Mouse (Mus musculus) c-Kit-negative CD71-positive TER-119-positive erythroid progenitor cells, embryonic 14.5 days (primary cell): ENCODE data around the gene Ptpra.
A peak's percentile ranks its signal among the peaks of the same experiment; 100 is the strongest.

Experiments used
- DNase-seq: peaks from one replicate; pipeline ENCODE4 v3.0.0-alpha.2; 2013; ENCODE audit warnings: low read depth, low spot score

The Ptpra gene

DNA sequence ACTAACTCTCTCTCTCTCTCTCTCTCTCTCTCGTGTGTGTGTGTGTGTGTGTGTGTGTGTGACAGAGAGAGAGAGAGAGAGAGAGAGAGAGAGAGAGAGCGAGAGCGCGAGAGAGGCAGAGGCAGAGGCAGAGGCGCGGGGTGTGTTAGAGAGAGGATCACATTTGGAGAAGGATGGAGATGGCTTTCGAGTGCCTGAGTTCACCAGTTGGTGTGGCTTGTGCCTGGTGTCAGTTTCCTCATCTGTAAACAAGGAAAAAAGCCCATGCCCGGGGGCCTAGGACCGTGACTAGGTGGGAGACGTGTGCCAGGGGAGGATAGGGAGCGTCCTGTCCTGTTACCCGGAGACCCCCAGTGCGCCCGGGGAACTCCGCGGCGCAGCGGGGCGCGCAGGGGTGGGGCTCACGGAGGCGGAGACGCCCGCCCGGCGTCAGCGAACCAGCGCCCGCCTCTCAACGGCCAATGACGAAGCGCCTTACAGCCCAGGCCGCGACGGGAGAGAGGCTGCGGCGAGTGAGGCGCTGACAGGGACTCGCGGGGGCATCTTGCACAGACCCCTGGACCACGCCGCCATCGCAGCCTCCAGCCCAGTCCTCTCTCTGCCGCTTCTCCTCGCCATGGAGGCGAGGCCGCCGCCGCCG, at the start of gene Ptpra:
TSS of gene Ptpra (plus strand) at position 485 of the 640 bp plus-strand sequence.
- peak; percentile 82 for DNase-seq

DNA sequence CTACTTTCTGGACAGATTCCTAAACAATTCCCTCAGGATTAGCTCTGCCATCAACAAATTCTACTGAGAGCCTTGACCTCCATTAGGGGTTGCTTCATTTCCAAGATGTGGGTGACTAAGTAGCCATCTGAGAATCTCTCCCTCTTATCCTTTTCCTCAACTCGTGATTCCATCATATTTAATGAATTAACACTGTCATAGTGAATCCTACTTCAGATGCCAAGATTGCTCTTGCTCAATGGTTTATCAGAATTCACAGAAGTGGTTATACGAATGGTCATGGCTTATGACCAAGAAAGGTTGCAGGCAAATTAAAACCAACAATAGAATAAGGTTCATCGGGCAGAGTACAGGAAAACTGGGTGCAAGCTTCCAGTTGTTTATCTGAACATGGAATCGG, 48.2 kb upstream of the Ptpra start:
- DNase-seq: no peak

DNA sequence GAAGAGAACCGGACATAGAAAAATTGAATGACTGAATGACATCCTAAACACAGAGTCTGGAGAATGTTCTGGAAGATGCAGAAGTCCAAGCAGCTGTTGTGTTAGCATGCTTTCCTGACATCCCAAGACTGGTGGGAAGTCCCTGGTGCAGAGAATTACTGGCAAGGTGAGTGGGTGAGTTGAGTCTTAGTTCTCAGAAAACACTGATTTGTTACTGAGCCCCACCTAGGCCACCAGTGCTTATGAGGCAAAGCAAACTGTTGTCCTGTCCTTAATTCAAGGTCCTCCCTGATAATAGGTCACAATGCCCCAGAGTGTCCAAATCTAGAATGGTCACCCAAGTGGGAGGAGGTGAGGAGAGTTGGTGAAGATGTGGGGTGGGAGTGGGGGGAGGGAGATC, 45.1 kb upstream of the Ptpra start, which contains the start of the genes Gm28372 and 1700020A23Rik:
TSS of gene Gm28372 (plus strand) at position 301 of the 400 bp plus-strand sequence.
TSS of gene 1700020A23Rik (plus strand) at position 321 of the 400 bp plus-strand sequence.
- DNase-seq: no peak

DNA sequence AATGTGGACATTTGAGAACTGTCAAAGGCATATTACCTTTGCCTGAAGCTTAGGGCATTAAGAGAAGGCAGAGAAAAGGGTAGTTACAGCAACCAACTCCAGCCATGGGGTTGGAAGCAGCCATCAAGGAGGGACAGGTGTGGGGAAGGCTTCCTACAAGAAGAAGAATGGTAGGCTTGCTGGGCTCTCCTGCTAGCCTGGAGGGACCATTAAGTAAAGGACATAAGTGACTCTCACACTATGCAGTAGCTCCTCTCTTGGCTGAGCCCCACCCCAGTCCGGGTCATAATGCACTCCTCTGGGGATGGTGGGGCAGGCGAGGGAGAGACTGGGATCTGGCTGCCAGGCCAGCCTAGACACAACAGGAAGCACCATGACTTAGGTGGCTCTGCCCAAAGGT, 43.9 kb upstream of the Ptpra start, which contains the start of gene Tmem239:
TSS of gene Tmem239 (plus strand) at position 301 of the 400 bp plus-strand sequence.
- no peak for DNase-seq

DNA sequence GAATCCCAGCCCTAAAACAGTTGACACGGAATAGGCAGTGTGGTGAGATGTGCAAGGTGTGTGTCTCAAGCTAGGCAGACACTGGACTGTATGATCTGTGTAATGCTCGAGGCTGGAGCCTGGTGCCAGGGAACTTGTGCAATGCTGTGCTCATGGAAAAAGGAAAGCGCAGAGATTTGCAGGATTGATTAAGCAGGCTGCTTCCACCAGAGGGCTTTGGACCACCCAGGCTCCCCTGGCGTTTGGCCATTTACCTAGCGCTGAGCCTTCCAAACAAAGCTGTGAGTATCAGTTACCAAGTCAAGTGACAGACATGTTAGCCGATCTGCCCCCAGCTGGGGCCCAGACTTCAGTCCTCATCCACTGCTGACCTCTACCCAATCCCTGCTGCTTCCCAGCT, 41.9 kb upstream of the Ptpra start:
- no peak for DNase-seq

DNA sequence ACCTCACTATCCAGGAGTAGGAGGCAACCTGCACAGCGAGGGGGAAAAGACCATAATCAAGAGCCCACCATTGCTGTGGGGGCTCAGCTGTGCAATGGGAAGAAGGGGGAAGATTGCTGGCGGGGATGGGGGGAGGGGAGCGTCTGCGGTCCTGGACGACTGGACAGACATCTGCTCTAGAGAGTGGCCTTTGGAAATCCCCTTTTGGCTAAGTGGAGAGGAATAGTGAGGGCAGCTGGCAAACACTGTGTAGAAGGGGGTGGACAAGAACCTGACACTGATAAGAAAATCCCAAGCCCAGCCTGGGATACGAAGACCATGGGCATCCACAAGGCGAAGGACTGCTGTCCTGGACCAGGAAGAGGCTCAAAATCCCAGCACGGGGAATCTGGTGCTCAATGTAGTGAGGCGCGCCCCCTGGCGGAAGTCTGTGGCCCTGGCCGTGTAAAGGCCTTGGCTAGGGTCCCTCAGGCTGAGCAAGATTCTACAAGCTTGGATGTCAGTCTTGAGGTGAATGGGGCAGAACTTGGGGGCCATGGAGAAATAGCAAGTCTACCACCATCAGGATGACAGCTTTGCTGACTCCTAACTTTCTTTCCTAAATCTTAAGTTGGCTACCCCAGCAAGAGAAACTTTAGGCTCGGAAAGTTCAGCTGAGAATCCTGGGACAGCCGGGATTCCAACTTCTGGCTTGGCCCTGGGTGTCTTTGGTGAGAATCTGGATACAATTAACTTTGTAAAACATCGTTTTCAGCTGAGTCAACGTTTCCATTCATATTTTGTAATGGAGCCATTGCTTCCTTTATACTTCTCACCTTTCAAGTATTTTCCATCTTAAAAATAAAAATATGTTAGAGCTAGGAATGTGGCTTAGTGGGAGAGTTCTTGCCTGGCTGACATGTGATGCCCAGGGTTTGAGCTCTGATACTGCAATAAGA, 38.3 kb upstream of the Ptpra start:
- DNase-seq: peak; percentile 27

DNA sequence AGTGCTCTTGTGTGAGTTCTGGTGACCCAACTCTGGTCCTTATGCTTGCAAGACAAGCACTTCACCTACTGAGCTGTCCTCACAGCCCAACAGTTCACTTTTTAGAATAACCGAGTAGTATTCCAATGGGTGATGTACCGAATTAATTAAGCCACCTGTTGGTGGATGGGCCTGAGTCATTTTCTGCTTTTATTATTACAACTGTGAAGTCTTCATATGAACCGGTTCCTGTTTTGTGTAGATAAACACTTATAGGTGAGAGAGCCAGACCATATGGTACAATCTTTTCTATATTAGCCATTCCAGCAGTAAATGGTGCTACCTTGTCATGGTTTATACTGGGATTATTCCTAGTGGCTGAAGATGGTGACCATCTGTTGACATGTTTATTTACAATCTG, 37.3 kb upstream of the Ptpra start:
- DNase-seq: no peak

DNA sequence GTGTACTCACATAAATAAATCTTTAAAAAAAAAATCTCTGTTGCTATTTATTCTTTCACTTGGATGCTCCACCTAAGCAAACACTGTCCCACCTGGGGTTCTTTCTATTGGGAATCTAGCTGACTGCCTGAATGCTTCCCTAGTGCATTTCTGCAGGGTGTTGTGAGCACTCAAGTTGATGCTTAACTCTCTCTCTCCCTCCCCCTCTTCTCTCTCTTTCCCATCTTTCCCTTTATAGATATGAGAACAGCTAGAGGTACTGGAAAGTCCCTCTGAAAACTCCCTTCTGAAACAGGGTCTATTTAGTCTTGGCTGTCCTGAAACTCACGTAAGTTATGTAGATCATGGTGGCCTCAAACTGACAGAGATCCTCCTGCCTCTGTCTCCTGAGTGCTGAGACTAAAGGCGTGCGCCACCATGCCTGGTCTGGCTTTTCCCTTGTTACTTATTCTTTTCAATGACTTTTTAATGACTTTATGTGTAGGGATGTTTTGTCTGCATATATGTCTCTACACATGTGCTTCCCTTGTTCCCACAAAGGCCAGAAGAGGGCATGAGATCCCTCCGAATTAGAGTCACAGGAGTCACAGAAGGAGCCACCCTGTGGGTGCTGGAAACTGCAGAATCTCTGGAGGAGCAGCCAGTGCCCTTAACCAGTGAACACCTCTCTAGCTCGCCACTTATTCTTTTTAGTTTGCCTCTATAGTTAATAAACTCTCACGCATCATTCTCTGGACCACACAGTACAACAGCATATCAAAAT, 35.8 kb upstream of the Ptpra start:
- no peak for DNase-seq

DNA sequence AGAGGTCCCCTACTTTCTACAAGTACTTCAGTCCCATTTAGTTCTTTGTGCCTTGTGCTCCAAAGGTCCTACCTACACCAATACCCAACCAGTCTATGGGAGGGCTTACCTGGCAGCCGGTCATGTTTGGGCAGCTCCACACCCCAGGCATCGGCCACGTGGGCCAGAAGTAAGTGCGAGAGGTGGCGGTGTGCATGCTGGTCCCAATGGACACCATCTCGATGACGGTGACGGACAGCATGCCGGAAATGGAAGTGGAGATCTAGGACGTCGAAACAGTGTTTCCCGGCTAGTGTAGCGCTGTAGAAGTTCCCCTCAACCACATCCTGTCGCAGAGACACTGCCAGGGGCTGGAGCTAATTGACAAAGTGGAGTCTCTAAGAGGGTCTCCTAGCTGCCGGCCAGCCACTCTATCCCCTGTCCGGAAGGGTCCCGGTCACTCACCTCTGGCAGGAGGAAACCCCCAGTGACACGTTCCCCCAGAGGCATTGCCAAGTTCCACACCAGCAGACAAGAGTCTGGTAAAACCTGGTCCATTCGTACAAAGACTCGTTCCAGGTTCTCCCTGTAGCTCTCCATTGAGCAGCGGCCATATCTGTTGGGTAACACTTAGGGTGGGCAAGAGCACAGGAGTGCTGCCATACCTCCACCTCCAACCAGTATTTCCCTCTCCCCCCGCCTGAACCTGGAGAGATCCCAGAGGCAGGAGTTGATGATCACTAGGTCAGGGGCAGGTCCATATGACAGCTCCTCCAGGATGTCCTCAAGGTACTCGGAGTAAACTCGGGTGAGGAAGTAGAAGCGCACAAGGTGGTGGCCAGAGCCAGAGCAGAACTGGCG, 28.1 kb upstream of the Ptpra start:
- DNase-seq: no peak

DNA sequence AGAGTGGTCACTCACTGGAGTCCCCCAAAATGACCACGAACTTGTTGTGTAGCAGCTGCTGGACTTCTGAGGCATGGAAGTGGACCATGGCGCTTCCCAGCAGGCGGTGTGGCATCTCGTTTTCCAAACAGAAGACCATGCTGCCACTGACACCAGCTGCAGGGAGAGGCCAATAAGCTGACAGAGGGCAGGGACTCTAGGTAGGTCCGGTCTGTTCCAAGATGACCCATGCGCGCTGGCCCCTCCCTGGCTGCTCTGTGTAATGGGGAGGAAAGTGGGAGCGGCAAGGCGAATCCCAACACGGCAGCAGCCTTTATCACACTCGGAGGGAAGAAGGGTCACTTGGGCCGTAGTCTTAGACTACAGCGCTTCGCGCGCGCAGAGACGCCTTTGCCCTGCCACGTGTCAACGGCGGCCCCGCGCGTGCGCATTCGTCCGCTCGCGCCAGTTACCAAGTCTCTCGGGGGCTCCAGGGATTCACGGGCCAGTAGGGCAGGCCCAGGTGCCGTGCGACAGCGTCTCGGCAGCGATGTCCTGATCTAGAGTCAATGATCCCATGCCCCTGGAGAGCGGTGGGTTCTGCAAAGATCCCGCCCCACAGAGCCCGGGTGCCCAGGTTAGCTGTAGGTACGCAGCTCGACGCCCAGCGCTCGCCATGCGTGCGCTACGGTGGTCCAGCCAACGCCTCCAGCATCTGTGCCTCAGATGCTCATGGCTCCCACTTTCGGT, 26.5 kb upstream of the Ptpra start:
- peak; percentile 51 for DNase-seq

DNA sequence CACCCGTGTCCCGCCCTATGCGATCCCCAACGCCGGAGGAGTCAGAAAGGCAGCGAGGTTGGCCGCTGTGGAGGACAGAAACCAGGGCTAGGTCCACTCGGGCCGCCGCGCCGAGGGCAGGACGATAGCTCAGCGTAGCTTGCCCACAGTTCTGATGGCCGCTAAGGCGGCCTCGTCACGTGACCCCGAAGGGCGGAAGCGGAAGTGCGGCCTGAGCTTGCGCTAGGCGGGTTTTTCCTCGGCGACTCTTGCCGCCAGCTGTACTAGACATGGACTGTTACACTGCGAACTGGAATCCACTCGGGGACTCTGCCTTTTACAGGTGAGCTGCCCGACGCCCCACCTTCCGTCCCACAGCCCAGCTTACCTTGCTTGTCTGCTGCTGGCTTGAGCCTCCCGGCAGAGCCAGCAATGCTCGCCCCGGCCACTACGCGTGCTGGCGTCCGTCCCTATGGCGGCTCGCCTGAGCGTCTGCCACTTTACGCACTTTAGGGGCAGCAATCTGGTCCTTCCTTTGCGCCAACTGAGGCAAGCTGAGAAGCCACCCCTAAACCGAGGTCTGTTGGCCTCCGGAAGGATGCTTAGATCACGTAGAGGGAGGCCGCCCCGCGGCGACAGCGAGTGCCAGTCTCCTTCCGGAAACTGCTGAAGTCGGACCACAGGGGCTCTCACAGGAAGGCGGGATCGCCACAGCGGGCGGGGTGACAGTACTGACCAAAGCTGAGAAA, 25.8 kb upstream of the Ptpra start, which contains the start of the genes Vps16 and Pced1a:
TSS of gene Vps16 (plus strand) at position 214 of the 728 bp plus-strand sequence.
TSS of gene Pced1a (minus strand) at position 576 of the 728 bp plus-strand sequence.
- peak; percentile 78 for DNase-seq

DNA sequence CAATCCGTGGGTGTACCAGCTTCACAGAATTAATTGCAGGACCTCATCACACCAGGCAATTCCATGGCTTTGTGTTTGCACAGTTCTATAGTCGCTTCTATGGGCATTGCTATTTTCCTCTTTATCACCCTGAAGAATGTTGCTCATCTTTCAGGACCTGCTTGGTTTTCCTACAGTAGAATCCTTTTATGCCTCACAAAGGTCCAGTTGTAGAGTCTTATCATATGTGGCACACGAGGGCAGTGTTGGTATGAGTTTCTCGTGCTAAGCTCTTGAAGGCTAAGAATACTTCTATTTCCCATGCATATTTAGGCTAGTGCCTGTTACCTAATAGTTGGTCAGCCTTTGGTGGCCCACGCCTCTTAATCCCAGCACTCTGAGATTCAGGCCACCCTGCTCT, 25.0 kb upstream of the Ptpra start:
- DNase-seq: no peak

DNA sequence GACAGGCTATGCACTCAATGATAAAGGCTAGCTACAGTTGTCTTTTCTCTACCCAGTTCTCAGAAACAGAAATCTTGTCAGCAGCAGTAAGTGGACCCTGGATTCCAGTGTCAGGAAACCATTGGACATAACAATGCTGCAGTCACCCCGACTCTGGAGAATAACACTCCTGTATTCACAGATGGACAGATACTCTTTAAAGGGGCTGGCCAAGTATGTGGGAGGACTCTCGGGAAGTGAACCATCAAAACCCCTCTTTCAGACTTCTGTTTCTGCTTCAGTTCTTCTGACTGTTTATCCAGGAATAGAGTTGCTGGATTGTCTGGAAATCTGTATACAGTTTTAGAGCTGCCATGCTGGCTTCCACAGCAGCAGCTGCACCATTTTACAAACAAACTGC, 20.2 kb upstream of the Ptpra start:
- DNase-seq: no peak

DNA sequence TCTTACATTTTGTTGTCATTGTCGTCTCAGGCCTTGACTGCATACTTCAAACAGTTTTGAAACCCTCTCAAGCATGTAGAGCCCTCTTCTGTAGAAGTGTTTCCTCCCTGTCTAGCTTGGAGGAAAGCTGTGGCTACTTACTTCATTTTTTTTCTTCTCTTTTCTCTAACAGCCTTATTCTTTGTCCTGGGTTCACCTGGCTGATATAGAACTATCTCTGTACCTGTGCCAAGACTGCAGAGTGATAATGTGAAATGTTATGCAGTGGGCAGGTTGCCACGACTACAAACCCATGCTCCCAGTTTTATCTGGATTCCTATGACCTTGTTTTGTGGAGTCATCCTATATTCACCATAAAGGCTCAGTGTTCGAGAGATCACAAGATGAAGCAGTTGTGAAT, 19.6 kb upstream of the Ptpra start:
- DNase-seq: no peak

DNA sequence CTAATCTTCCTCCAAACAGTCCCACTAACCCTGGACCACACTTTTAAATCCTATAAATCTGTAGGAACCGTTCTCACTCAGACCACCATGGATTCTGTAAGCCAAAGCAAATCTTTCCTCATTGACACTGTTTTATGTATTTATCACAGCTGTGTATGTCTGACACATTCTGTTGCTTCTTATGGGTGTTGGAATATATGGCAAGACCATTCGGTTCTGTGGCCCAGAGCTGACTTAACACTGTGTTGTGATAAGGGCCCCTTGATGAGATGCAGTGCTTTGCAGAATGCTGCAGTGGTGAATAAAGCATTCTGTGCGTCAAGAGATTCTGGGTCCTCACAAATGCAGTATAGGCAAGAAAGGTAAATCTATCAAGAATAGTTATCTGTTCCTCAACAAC, 17.9 kb upstream of the Ptpra start:
- DNase-seq: no peak

DNA sequence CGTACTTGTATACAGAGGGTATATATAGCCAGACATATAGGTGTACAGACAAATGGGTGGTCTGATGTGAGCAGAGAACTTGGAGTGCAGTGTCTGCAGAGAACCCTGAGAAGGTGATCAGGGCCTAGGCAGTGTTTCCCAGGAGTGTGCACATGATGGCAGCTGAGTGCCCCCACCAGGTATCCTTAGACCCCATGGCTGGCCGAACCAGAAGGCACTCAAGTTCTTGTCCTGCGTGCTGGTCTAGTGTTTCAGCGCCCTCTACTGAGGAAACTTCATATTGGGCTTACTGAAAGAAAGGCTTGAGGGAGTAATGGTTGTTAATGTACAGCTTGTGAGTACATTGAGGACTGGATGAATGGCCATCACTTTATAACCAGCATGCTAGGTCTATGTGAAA, 16.9 kb upstream of the Ptpra start:
- DNase-seq: no peak

DNA sequence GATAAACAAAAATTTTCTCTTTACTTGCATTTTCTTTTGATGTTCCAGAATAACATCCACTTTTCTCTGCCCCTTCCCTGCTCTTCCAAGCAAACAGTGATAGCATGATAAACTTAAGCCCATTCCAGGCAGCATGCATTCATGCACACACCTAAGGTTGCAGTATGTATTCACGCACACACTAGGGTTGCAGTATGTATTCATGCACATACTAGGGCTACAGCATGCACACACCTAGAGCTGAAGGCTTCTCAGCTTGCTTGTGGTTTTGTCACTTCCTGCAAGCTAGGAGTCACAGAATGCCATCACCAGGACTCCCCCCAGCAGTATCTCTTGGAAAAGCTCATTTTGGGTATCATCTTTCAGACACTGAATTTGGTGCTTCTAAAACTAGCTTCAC, 13.3 kb upstream of the Ptpra start:
- no peak for DNase-seq

DNA sequence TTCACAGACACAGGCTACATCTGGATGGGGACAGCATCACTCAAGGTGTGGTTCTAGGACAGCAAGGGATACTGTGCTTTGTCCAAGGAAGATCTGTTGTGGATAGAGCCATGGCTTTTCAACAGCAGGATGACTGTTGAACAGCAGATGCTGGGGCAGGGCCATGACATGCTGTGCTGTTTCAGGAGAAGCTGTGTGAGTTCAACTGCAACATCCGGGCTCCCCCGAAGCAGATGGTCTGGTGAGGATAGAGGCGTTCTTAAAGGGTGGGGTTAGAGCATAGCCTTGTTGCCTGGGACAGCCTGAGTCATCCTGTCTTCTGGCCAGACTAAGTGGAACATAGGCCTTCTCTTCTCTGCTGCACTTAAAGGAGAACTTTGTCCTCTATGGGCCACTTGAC, 11.2 kb upstream of the Ptpra start:
- no peak for DNase-seq

DNA sequence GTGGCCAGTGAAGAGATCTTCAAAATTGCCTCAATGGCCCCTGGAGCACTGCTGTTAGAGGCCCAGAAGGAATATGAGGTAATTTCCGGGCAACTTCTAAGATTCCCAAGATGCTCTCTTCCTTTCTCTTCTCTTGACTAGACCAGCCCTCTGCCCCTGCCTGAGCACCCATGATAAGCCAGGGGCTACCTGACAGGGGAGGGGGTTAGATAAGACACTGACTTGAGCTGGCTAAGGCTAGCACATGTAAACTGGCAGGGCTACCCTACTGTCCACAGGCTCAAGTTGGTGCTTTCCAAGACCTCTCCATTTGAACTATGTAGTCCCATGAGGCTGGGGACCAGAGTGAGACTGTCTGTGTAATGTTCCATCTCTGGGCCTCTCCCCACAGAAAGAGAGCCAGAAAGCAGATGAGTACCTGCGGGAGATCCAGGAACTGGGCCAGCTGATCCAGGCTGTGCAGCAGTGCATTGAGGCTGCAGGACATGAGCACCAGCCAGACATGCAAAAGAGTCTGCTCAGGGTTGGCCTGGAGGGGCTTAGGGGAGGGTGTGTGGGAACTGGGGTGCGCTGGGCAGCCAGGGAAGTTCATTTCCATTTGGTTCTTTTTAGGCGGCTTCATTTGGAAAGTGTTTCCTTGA, 10.1 kb upstream of the Ptpra start:
- DNase-seq: no peak
